In genomic region chr4:135855536-135856222, GRCm38 (mm10) we compare ENCODE assay signal across 1 mouse cellular context.
TF ChIP-seq lines count a peak whose summit lies in the region.

Gene Srsf10 (plus strand): TSS chr4:135855747.

TF ChIP-seq in CH12.LX, 34 proteins besides CTCF, POLR2A, EP300 and RAD21 (continued from another document):
- TF ChIP-seq KAT2A (IDR thresholded peaks at IDR 0.05; ENCODE audit: insufficient replicate concordance, low read length) (peak; percentile 67; the same call in 1 of the 2 replicates), MAFK (IDR thresholded peaks at IDR 0.05; ENCODE audit: insufficient replicate concordance, low read length) (no peak), BHLHE40 (IDR thresholded peaks at IDR 0.05; ENCODE audit: low read depth, low read length) (peak; percentile 61), MYC (IDR thresholded peaks at IDR 0.05; ENCODE audit: low read depth, low read length) (peak; percentile 56; the same call in 1 of the 2 replicates), MEF2A (IDR thresholded peaks at IDR 0.05; ENCODE audit: borderline replicate concordance, low read depth, low read length) (peak; percentile 35; the same call in 1 of the 2 replicates), NELFE (IDR thresholded peaks at IDR 0.05; ENCODE audit: low read depth, low read length) (peak; percentile 90), E2F4 (IDR thresholded peaks at IDR 0.05; ENCODE audit: insufficient replicate concordance, low read depth, low read length) (peak; percentile 80; the same call in 1 of the 2 replicates), POLR2AphosphoS2 (IDR thresholded peaks at IDR 0.05; ENCODE audit: low read depth, low read length) (no peak), ZC3H11A (IDR thresholded peaks at IDR 0.05; ENCODE audit: low read depth, low read length) (no peak), SIN3A (IDR thresholded peaks at IDR 0.05; ENCODE audit: low read length) (no peak; the same call in none of the 2 replicates)
